Mouse (Mus musculus) mesoderm, embryonic 11.5 days (tissue): ENCODE measurements around the gene Sh3glb1.

ENCODE experiments used
- DNase-seq: peaks from one replicate; pipeline ENCODE4 v3.0.0-alpha.2; 2012; ENCODE audit warnings: low read depth, low spot score

Gene Sh3glb1

GRCm38 (mm10) chr3:144715033-144715432 is 5.1 kb downstream of the Sh3glb1 start:
- no peak for DNase-seq

GRCm38 (mm10) chr3:144714606-144715005 is 5.5 kb downstream of the Sh3glb1 start:
- no peak for DNase-seq

- DNase-seq = no peak
These were observed 6.0 kb downstream of the Sh3glb1 start for GRCm38 (mm10) chr3:144714126-144714525.

GRCm38 (mm10) chr3:144711607-144712206 is 8.4 kb downstream of the Sh3glb1 start:
- DNase-seq = no peak

- DNase-seq = no peak
These were observed 11.5 kb downstream of the Sh3glb1 start for GRCm38 (mm10) chr3:144708612-144709011.

- DNase-seq = no peak
These were observed 16.2 kb downstream of the Sh3glb1 start for GRCm38 (mm10) chr3:144703959-144704358.

GRCm38 (mm10) chr3:144698790-144699433 is 21.2 kb downstream of the Sh3glb1 start:
- DNase-seq = no peak

- no peak for DNase-seq
These were observed 22.2 kb downstream of the Sh3glb1 start for GRCm38 (mm10) chr3:144697942-144698341.

- no peak for DNase-seq
These were observed 23.0 kb downstream of the Sh3glb1 start for GRCm38 (mm10) chr3:144697154-144697553.

- DNase-seq = no peak
These were observed 25.2 kb downstream of the Sh3glb1 start for GRCm38 (mm10) chr3:144694941-144695340.

- DNase-seq = no peak
These were observed 26.1 kb downstream of the Sh3glb1 start for GRCm38 (mm10) chr3:144694040-144694439.

GRCm38 (mm10) chr3:144692052-144692451 is 28.1 kb downstream of the Sh3glb1 start:
- peak; percentile 32 for DNase-seq

- peak; percentile 76 for DNase-seq
These were observed 30.9 kb downstream of the Sh3glb1 start for GRCm38 (mm10) chr3:144689236-144689635.

- DNase-seq = no peak
These were observed 31.9 kb downstream of the Sh3glb1 start for GRCm38 (mm10) chr3:144688284-144688683.

GRCm38 (mm10) chr3:144687618-144688017 is 32.5 kb downstream of the Sh3glb1 start:
- no peak for DNase-seq

GRCm38 (mm10) chr3:144686146-144686545 is 34.0 kb downstream of the Sh3glb1 start:
- no peak for DNase-seq

- DNase-seq = no peak
These were observed 36.9 kb downstream of the Sh3glb1 start for GRCm38 (mm10) chr3:144683136-144683814.

GRCm38 (mm10) chr3:144681542-144681941 is 38.6 kb downstream of the Sh3glb1 start:
- no peak for DNase-seq

GRCm38 (mm10) chr3:144679701-144680159 is 40.4 kb downstream of the Sh3glb1 start:
- DNase-seq = no peak

- no peak for DNase-seq
These were observed 41.0 kb downstream of the Sh3glb1 start for GRCm38 (mm10) chr3:144679137-144679536.

- no peak for DNase-seq
These were observed 42.4 kb downstream of the Sh3glb1 start for GRCm38 (mm10) chr3:144677751-144678150.

GRCm38 (mm10) chr3:144676249-144676648 is 43.9 kb downstream of the Sh3glb1 start:
- no peak for DNase-seq

- no peak for DNase-seq
These were observed 48.1 kb downstream of the Sh3glb1 start for GRCm38 (mm10) chr3:144672016-144672415.
